Mouse (Mus musculus) limb, embryonic 13.5 days (tissue): ENCODE data around the gene Irgq. TPM values are rescaled to one million over a fixed set of nuclear protein-coding genes. Genes with fewer than 3 reads are reported as not detected.

ENCODE experiments used
- ATAC-seq: fragments of 200-750 bp; cut with Nextera tagmentation; 2 replicates; pipeline ENCODE4 v1.8.0; 2017; ENCODE audit warnings: low read depth, moderate number of reproducible peaks, moderate TSS enrichment; ENCODE audit not compliant: low FRiP score
- H3K27ac ChIP-seq: fragments of 300-500 bp; sonication (generic); 2 replicates; pipeline ENCODE4 v1.5.1; 2015; ENCODE audit warnings: inconsistent platforms, mild to moderate bottlenecking, moderate library complexity
- H3K27me3 ChIP-seq: fragments of 300-500 bp; sonication (generic); 2 replicates; pipeline ENCODE4 v1.6.1; 2015; ENCODE audit warnings: mild to moderate bottlenecking, inconsistent platforms
- H3K36me3 ChIP-seq: fragments of 300-500 bp; sonication (generic); 2 replicates; pipeline ENCODE4 v1.6.1; 2015; ENCODE audit warnings: inconsistent platforms, mild to moderate bottlenecking, moderate library complexity
- H3K4me1 ChIP-seq: fragments of 300-500 bp; sonication (generic); 2 replicates; pipeline ENCODE4 v1.6.1; 2015; ENCODE audit warnings: inconsistent platforms
- H3K4me2 ChIP-seq: fragments of 300-500 bp; sonication (generic); replicated peaks from 2 replicates; pipeline ENCODE4 v1.6.1; 2015; ENCODE audit warnings: inconsistent platforms, mild to moderate bottlenecking, moderate library complexity
- H3K4me3 ChIP-seq: fragments of 300-500 bp; sonication (generic); 2 replicates; pipeline ENCODE4 v1.5.1; 2015; ENCODE audit warnings: moderate library complexity, mild to moderate bottlenecking, inconsistent platforms
- H3K9ac ChIP-seq: fragments of 300-500 bp; sonication (generic); 2 replicates; pipeline ENCODE4 v1.6.1; 2015; ENCODE audit warnings: mild to moderate bottlenecking, inconsistent platforms
- H3K9me3 ChIP-seq: fragments of 300-500 bp; sonication (generic); 2 replicates; pipeline ENCODE4 v1.6.1; 2016; ENCODE audit warnings: inconsistent platforms
- WGBS: fragments of 180-500 bp; shearing (Covaris S2); methylation state at CpG from one replicate; pipeline ENCODE4 v1.1.7; 2015; 5-methylcytosine and 5-hydroxymethylcytosine counted together
- polyA plus RNA-seq: library from polyadenylated mRNA; unstranded; fragments of >200 nt; fragmentation: Nextera tagmentation; extraction: Ambion mirVana; gene quantifications from 2 replicates; pipeline ENCODE4 v1.2.1, GENCODE M21; 2015

Gene Irgq
- polyA plus RNA-seq, 1 experiment from 2014 or later = 8.1 TPM

GRCm38 (mm10) chr7:24563191-24563836, 32.8 kb downstream of the Irgq start:
- Histone ChIP-seq H3K9ac (no peak overlapping the region), H3K4me3 (no peak overlapping the region), H3K27ac (no peak overlapping the region), H3K36me3 (peaks cover 80% of the 10 kb centered on the region), H3K27me3 (no peaks in the 10 kb centered on the region), H3K9me3 (no peaks in the 10 kb centered on the region), H3K4me2 (no peak overlapping the region), H3K4me1 (no peaks in the 10 kb centered on the region)
- WGBS = 89% methylated on average over 8 of the region's 8 CpGs
- no peak for ATAC-seq

GRCm38 (mm10) chr7:24563837-24564206, 33.3 kb downstream of the Irgq start:
- Histone ChIP-seq H3K4me2 (no peak overlapping the region), H3K4me1 (no peaks in the 10 kb centered on the region), H3K9me3 (no peaks in the 10 kb centered on the region), H3K4me3 (no peak overlapping the region), H3K27me3 (no peaks in the 10 kb centered on the region), H3K27ac (no peak overlapping the region), H3K36me3 (peaks cover 84% of the 10 kb centered on the region), H3K9ac (no peak overlapping the region)
- 89% methylated on average over 4 of the region's 4 CpGs for WGBS
- ATAC-seq = no peak

DNA sequence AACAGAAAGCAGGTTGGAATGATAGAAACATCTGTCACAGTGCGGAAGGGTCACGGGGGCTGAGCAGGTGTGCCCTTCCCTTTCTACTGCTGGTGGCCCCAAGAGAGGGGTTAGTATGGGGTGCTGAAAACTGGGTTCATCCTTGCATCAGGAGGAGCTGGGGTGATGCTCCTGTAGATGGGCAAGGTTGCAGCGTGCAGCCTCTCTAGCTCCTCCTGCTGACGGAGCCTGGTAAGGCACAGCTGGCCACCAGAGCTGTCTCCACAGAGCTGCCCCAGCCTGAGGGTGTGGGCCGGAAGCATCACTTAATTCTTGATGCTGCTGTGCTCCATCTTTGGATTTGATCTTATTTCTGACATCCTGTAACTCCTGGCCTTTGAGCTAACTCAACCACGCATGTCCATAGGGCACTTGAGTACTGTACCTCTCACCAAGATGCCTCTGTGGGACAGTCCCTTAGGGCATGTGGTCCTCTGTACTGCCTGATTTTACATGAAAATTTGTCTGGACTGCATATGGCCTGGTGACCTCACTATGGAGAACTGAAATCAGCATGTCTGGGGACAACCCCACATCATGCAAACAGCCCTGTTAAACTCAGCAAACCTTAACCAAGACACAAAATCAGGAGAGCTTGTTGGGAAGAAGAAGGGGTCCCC, 34.2 kb downstream of the Irgq start:
- Histone ChIP-seq H3K27ac (no peak overlapping the region), H3K4me1 (no peaks in the 10 kb centered on the region), H3K27me3 (no peaks in the 10 kb centered on the region), H3K9ac (no peak overlapping the region), H3K36me3 (peaks cover 83% of the 10 kb centered on the region), H3K9me3 (no peaks in the 10 kb centered on the region), H3K4me3 (no peak overlapping the region), H3K4me2 (no peak overlapping the region)
- WGBS = 63% methylated on average over 6 of the region's 6 CpGs
- no peak for ATAC-seq

DNA sequence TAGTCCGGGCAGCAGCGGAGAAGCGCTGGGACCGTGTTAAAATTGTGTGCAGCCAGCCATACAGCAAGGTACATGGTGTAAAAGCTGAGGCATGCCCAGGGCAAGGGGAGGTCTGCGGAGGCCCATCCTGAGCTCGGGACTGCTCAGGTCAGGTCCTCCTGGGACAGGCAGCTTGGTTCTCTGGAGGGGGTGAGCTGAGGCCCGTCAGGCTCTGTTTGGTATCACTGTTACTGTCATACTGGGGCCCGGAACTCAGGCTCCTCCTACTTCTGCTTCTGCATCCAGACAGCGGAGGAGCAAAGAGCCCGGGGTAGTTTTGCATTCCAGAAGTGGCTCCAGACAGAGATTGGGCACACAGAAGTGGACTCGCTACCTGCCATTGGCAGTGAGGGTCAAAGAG, 35.1 kb downstream of the Irgq start:
- no peak overlapping the region for H3K9ac ChIP-seq
- no peak overlapping the region for H3K27ac ChIP-seq
- no peak overlapping the region for H3K4me3 ChIP-seq
- H3K4me1 ChIP-seq = no peaks in the 10 kb centered on the region
- no peak overlapping the region for H3K4me2 ChIP-seq
- no peaks in the 10 kb centered on the region for H3K9me3 ChIP-seq
- no peak for ATAC-seq
- WGBS = 95% methylated on average over 11 of the region's 11 CpGs
- H3K27me3 ChIP-seq = no peaks in the 10 kb centered on the region
- peaks cover 83% of the 10 kb centered on the region for H3K36me3 ChIP-seq

DNA sequence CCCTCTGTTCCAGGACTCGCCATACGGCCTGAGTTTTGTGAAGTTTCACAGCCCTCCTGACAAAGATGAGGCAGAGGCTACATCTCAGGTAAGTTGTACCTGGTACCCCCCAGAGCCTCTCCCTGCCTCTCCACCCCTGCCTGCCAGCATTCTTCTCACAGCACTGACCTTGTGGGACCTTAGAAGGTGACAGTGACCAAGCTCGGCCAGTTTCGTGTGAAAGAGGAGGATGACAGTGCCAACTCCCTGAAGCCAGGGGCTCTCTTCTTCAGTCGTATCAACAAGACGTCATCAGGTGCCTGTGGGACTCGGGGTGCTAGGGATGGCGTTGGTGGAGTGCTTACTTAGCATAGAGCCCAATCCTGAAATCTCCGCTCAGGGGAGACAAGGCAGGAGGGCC, 35.7 kb downstream of the Irgq start:
- no peaks in the 10 kb centered on the region for H3K27me3 ChIP-seq
- peaks cover 83% of the 10 kb centered on the region for H3K36me3 ChIP-seq
- 92% methylated on average over 9 of the region's 9 CpGs for WGBS
- ATAC-seq = no peak
- H3K9ac ChIP-seq = no peak overlapping the region
- no peaks in the 10 kb centered on the region for H3K9me3 ChIP-seq
- no peak overlapping the region for H3K27ac ChIP-seq
- H3K4me3 ChIP-seq = no peak overlapping the region
- H3K4me1 ChIP-seq = no peaks in the 10 kb centered on the region
- H3K4me2 ChIP-seq = no peak overlapping the region

- ATAC-seq = no peak
Measured at GRCm38 (mm10) chr7:24568512-24568911, 38.0 kb downstream of the Irgq start.

DNA sequence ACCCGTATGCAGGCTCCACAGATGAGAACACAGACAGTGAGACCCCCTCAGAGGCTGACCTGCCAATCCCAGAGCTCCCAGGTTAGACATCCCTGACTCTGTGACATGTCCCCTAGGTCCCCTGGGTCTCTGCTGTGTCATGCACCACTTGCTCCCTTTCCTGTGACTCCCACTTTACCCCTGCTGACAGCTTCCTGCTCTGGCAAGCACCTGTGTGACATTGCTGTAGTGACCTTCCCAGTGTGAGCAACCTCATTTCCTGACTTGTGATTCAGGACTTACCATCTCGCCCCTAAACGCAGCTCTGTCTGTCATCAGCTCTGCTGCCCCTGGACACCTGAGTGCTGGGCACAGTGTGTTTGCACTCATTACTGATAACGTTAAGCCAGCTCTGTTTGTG, 40.6 kb downstream of the Irgq start:
- H3K9me3 ChIP-seq = no peaks in the 10 kb centered on the region
- no peak for ATAC-seq
- no peaks in the 10 kb centered on the region for H3K27me3 ChIP-seq
- no peaks in the 10 kb centered on the region for H3K4me1 ChIP-seq
- H3K36me3 ChIP-seq = peaks cover 83% of the 10 kb centered on the region
- 77% methylated on average over 4 of the region's 4 CpGs for WGBS
- no peak overlapping the region for H3K4me3 ChIP-seq
- H3K27ac ChIP-seq = no peak overlapping the region
- no peak overlapping the region for H3K9ac ChIP-seq
- H3K4me2 ChIP-seq = no peak overlapping the region

More at GRCm38 (mm10) chr7:24568512-24568911, 38.0 kb downstream of the Irgq start:
- no peaks in the 10 kb centered on the region for H3K9me3 ChIP-seq
- no peaks in the 10 kb centered on the region for H3K4me1 ChIP-seq
- H3K27ac ChIP-seq = no peak overlapping the region
- no peak overlapping the region for H3K4me2 ChIP-seq
- no peak overlapping the region for H3K9ac ChIP-seq
- no peaks in the 10 kb centered on the region for H3K27me3 ChIP-seq
- H3K4me3 ChIP-seq = no peak overlapping the region
- peaks cover 88% of the 10 kb centered on the region for H3K36me3 ChIP-seq
- WGBS = 87% methylated on average over 4 of the region's 4 CpGs

DNA sequence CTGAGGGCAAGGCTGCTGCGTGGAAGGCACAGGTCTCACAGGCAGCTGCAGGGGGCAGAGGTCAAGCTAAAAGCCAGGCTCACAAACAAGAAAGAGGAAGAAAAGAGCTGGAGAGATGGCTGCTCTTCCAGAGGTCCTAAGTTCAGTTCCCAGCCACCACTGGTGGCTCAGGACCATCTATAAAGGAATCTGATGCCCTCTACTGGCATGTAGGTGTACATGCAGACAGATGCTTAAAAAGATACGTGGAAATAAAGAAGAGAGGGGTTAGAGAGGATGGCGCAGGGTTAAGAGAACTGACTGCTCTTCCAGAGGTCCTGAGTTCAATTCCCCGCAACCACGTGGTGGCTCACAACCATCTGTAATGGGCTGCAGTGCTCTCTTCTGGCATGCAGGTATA, 42.0 kb downstream of the Irgq start:
- Histone ChIP-seq H3K27me3 (no peaks in the 10 kb centered on the region), H3K4me1 (no peaks in the 10 kb centered on the region), H3K9me3 (no peaks in the 10 kb centered on the region), H3K9ac (no peak overlapping the region), H3K4me2 (no peak overlapping the region), H3K4me3 (no peak overlapping the region), H3K36me3 (peaks cover 69% of the 10 kb centered on the region), H3K27ac (no peak overlapping the region)
- 62% methylated on average over 5 of the region's 5 CpGs for WGBS
- ATAC-seq = no peak

DNA sequence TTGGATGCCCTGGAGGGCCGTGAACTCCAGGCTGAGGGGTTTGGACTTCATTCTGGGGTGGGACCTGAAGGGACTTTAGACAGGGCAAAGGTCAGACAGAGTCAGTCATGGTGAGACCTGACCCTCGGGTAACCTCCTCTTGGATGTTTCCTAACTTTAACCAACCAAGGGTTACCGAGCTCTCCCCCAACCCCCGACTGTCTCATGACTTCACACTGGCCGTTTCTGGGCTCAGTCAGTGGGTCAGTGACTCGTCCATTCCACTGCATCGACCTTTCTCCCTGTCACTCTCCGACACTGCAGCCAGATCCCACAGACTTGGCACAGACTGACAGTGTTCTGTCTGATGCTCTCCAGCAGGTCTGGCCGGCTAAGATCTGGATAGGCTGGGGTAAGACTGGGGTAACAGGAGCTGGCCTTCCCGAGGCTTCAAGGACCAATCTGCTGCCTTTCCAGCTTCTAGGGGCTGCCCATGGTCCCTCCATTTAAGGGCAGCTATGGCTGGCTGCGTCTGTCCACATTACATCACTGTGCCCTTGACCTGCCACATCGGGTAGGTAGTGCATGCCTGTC, 43.8 kb downstream of the Irgq start:
- H3K36me3 ChIP-seq = peaks cover 50% of the 10 kb centered on the region
- WGBS = 64% methylated on average over 12 of the region's 12 CpGs
- ATAC-seq = no peak

DNA sequence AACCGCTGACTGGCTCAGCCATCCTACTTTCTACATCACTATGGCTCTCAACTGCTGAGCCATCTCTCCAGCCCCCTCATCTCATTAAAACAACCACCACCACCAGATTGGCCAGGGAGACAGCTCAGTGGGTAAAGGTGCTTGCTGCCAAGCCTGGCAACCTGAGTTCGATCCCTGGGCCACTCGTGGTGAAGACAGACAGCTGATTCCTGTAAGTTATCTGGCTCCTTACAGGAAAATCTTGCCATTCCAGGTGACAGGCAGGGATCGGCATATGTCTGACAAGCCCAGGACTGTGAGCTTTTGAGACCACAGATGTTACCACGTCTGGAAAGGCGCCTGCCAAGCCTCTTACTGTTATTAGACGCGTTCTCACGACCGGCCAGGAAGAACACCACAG, 47.3 kb downstream of the Irgq start:
- H3K9me3 ChIP-seq = no peaks in the 10 kb centered on the region
- H3K4me2 ChIP-seq = no peak overlapping the region
- no peak for ATAC-seq

More for the DNA sequence above, 43.8 kb downstream of the Irgq start:
- no peak overlapping the region for H3K4me2 ChIP-seq
- no peak overlapping the region for H3K9ac ChIP-seq
- no peaks in the 10 kb centered on the region for H3K9me3 ChIP-seq
- no peaks in the 10 kb centered on the region for H3K27me3 ChIP-seq
- no peak overlapping the region for H3K4me3 ChIP-seq
- H3K4me1 ChIP-seq = no peaks in the 10 kb centered on the region
- no peak overlapping the region for H3K27ac ChIP-seq

DNA sequence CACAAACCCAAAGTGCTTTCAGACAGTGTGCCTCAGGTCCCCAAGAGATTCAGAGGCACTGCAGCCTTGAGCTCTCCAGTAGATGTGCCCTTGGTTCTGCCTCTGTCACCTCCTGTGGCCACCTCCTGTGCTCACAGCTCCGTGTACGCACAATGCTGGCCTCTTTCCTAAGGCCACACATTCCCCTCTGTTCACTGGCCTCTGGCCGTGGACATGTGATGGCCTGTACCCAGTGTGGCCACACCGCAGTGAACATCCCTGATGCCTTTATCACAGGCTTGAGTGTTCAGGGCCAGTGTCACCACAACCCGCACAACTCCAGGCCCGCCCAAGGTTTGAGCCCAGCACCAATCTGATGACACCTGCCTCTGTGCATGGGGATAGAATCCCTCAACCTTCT, 54.4 kb downstream of the Irgq start:
- ATAC-seq = no peak
- no peaks in the 10 kb centered on the region for H3K9me3 ChIP-seq
- no peak overlapping the region for H3K27ac ChIP-seq
- WGBS = 86% methylated on average over 6 of the region's 6 CpGs
- no peak overlapping the region for H3K4me3 ChIP-seq
- H3K4me1 ChIP-seq = peaks cover 4% of the 10 kb centered on the region; the same call in 1 of the 2 replicates
- no peak overlapping the region for H3K9ac ChIP-seq
- H3K36me3 ChIP-seq = no peaks in the 10 kb centered on the region
- peaks cover 32% of the 10 kb centered on the region for H3K27me3 ChIP-seq
- H3K4me2 ChIP-seq = no peak overlapping the region

More for the DNA sequence above, 47.3 kb downstream of the Irgq start:
- H3K36me3 ChIP-seq = peaks cover 16% of the 10 kb centered on the region
- H3K4me3 ChIP-seq = no peak overlapping the region
- 89% methylated on average over 10 of the region's 10 CpGs for WGBS
- H3K27me3 ChIP-seq = no peaks in the 10 kb centered on the region
- H3K9ac ChIP-seq = no peak overlapping the region
- H3K4me1 ChIP-seq = no peaks in the 10 kb centered on the region
- H3K27ac ChIP-seq = no peak overlapping the region

DNA sequence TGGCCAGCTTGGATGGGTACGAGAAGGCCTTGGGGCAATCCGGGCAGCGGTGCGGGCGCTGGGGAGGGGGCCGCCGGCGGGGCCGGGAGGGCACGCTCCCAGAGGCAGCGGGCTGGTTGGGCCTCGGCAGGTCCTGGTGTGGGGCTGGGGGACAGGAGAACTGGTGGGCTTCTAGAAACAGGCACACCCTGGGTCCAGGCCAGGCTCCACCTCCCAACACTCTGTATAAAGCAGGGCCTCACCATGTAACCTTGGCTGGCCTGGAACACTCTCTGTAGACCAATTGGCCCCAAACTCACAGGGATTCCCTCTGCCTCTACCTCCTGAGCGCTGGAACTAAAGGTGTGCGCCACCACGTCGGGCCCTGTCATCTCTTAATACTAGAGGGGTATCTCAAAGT, 55.5 kb downstream of the Irgq start:
- H3K4me3 ChIP-seq = peak overlapping the region; percentile 16
- peaks cover 32% of the 10 kb centered on the region for H3K27me3 ChIP-seq
- no peaks in the 10 kb centered on the region for H3K9me3 ChIP-seq
- no peaks in the 10 kb centered on the region for H3K36me3 ChIP-seq
- no peak overlapping the region for H3K4me2 ChIP-seq
- H3K4me1 ChIP-seq = peaks cover 4% of the 10 kb centered on the region; the same call in 1 of the 2 replicates
- no peak overlapping the region for H3K27ac ChIP-seq
- no peak overlapping the region for H3K9ac ChIP-seq
- ATAC-seq = no peak
- 49% methylated on average over 16 of the region's 16 CpGs for WGBS
